Mouse (Mus musculus): Measurements from ENCODE around the gene Wfdc15a.

GRCm38 (mm10) chr2:164188722-164189121, 11.2 kb downstream of the Wfdc15a start:
- TF ChIP-seq TBP (IDR thresholded peaks at IDR 0.05; ENCODE audit: low read depth, low read length) (no peak), TCF12 (IDR thresholded peaks at IDR 0.05; ENCODE audit: low read depth, low read length) (no peak), USF2 (IDR thresholded peaks at IDR 0.05; ENCODE audit: borderline replicate concordance in 1 of 2, insufficient read depth in 1 of 2, low read depth in 1 of 2, low read length in 2 of 2) (no peak), MAX (IDR thresholded peaks at IDR 0.05; ENCODE audit: low read length) (no peak), POLR2AphosphoS2 (IDR thresholded peaks at IDR 0.05; ENCODE audit: low read length) (no peak), CHD1 (IDR thresholded peaks at IDR 0.05; ENCODE audit: low read depth, low read length) (no peak), E2F4 (IDR thresholded peaks at IDR 0.05; ENCODE audit: borderline replicate concordance, low read depth, low read length) (no peak), CTCF (IDR thresholded peaks at IDR 0.05 in 2 of 3, conservative IDR thresholded peaks at IDR 0.05 in 1 of 3; ENCODE audit: control insufficient read depth in 1 of 3, insufficient read depth in 1 of 3, low read depth in 2 of 3, low read length in 3 of 3, poor library complexity in 1 of 3, severe bottlenecking in 1 of 3) (peak; percentile 85 to 88 (median 86)), ZNF384 (IDR thresholded peaks at IDR 0.05; ENCODE audit: low read depth, low read length) (no peak), ZC3H11A (IDR thresholded peaks at IDR 0.05; ENCODE audit: low read depth, low read length) (peak; percentile 61), EP300 (IDR thresholded peaks at IDR 0.05; ENCODE audit: low read depth in 1 of 2, low read length in 2 of 2) (no peak)

All from MEL (cell line).